Mouse (Mus musculus) CD8-positive naive resting alpha-beta T cell, adult 2 months (primary cell): ENCODE measurements around the gene Pold3.

Experiments used
- DNase-seq, 2 experiments: peaks; one replicate each; pipeline ENCODE4 v3.0.0; 2022; ENCODE audit warnings: low read depth in 2 of 2, low spot score in 2 of 2

Pold3 gene

DNA sequence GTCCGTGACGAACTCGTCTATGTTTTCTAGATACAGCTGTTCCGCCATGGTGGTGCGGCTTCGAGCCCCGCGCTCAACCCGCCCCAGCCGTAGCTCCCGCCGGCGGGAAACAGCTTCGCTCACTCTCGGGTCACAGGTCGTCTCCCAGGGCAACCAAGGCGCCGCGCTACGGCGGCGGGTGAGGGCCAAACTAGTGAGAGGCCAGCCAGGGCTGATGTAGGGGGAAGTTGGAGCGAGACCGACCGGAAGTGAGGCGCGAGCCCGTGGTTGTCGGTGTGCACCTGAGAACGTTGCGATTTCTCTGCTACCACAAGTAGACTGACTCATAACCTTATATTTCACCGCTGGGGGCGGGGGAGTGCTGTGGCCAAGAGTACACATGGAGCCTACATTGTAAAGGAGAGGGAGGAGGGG lies at the start of gene Pold3:
Gene Pold3, minus strand, starts transcription at position 190 of the 414 bp plus-strand sequence.
- peak; percentile 96 to 99 for DNase-seq

DNA sequence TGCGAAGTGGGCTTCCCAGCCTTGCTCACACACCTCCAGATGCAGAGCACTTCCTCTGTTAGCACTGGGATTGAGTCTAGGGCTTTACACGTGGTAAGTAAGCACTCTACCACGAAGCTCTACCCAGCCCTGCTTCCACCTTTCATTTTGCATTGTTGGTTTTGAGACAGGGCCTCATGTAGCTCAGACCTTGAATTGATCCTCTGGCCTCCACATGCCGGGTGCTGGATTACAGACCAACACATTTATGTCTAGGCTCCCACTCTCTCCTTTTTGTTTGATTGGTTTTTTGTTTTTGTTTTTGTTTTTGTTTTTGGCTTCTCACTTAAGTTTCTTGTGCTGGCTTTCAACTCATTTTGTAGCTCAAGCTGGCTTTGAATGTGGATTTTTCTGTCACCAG lies 49.4 kb upstream of the Pold3 start:
- no peak for DNase-seq

DNA sequence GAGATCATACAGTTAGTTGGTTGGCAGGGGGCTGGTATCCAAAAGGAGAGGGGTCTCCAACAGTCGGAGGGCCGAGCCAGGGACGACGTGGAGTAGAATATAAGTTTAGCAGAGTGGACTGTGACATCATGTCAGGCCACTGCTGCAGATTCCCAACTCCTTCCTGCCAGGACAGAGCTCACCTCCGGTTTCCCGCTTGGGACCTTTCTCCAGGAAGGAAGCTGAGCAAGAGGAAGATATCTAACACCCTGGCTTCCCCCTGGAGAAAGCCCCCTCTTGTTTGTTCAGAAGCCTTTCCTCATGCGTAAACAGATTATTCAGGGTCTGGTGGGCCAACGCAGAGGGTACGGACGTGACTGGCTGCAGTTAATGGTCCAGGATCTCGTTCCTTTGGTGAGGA lies 47.3 kb upstream of the Pold3 start:
- DNase-seq, result no peak

GRCm38 (mm10) chr7:100163506-100163905 lies 42.1 kb upstream of the Pold3 start:
- no peak for DNase-seq

GRCm38 (mm10) chr7:100160006-100160405 lies 38.6 kb upstream of the Pold3 start:
- no peak for DNase-seq

GRCm38 (mm10) chr7:100159105-100159841 lies 37.9 kb upstream of the Pold3 start, which contains the start of gene Lipt2:
TSS of gene Lipt2 (plus strand) at chr7:100159277.
- DNase-seq, result peak; percentile 73 to 78

GRCm38 (mm10) chr7:100157669-100158068 lies 36.3 kb upstream of the Pold3 start:
- DNase-seq, result no peak

GRCm38 (mm10) chr7:100150626-100151025 lies 29.3 kb upstream of the Pold3 start:
- DNase-seq, result no peak

DNA sequence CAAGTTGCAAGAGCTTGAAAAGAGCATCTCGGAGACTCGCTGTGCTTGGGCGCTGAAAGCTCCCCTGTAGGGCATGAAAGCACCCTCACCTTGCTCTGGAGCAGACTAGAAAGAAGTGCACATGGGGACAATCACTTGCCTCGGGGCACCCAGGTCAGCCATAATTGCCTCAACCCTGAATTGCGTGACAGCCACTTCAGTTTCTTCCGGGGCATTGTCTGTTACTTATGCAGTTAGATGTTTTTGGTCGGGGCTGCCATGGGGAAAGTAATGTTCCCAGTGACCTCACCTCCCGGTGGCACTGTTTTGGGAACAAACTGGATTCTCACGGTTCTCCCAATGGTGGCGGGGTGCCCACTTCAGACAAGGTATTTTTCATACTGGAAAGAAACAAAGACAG lies 28.7 kb upstream of the Pold3 start:
- no peak for DNase-seq

DNA sequence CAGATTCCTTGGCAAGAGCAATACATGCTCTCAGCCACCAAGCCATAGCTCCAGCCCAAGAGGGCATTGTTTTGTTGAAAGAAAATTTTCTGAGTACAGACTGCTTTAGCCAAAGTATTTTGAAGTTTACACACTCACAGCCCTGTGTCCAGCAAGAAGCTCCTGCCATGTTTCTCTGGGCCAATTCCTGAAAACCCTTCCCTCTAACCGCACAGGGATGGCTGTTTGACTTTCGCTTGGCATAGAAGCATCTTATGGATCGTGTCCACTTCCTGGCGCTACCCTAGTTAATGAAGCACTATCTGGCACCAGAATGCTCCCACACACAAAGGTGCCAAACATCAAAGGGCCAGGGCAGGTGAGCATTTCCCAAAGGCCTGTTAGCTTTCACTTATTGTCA lies 27.2 kb upstream of the Pold3 start:
- DNase-seq, result no peak

GRCm38 (mm10) chr7:100140591-100140990 lies 19.2 kb upstream of the Pold3 start:
- DNase-seq, result no peak

DNA sequence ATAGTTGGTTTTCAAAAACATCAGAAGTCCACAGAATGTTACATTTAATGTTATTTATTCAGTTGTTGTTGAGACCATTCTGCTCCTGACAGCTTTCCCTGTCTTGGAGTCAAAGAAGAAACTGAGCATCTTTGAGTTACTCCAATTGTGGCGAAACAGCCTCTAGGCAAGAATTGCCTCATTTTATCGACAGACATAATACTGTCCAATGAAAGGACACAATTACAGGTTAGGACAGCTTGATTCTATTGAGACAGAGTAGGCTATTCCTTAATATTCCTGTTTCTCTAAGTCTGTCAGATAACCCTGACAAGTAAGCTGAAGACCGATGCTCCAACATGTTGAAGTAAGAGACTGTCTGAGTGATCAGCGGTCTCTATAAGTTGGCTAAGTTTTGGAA lies 16.7 kb upstream of the Pold3 start:
- DNase-seq, result no peak

DNA sequence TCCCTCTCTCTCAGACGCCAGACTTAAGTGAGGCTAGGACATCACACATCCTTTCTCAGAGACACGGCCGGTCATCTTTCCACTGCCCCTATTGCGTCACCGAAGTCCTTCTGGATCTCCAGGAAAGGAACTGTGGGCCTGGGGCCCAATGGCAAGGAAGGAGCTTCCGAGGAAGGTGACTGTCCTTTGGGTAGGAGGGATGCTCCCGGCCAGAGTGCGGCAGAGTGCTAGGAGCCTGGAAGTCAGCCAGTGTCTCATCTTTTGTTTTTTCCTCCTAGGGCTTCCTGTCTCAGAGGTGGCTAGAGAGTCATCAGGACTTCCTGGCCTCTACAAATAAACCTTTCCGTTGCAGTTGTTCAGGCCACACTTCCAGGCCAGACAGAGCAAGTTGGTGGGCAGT lies 15.7 kb upstream of the Pold3 start:
- DNase-seq, result no peak

DNA sequence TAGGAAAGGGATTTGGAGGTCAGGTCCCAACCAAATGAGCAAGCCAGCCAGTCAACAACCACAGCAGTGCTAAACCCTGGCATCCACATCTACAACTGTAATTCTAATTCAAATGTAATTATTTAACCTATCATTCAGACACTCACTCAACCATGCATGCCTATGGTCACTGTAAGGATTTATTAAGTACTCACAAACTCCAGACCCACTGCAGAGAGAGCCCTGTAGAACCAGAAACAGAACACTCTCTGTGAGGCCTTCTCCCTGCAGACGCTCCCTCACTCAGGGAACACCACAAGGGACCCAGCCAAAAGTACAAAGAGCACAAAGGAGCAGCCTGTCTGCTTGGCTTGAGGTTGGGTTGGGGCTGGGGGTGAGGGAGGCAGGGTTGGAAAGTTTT lies 11.0 kb upstream of the Pold3 start:
- DNase-seq, result no peak

GRCm38 (mm10) chr7:100130592-100130991 lies 9.2 kb upstream of the Pold3 start:
- no peak for DNase-seq

DNA sequence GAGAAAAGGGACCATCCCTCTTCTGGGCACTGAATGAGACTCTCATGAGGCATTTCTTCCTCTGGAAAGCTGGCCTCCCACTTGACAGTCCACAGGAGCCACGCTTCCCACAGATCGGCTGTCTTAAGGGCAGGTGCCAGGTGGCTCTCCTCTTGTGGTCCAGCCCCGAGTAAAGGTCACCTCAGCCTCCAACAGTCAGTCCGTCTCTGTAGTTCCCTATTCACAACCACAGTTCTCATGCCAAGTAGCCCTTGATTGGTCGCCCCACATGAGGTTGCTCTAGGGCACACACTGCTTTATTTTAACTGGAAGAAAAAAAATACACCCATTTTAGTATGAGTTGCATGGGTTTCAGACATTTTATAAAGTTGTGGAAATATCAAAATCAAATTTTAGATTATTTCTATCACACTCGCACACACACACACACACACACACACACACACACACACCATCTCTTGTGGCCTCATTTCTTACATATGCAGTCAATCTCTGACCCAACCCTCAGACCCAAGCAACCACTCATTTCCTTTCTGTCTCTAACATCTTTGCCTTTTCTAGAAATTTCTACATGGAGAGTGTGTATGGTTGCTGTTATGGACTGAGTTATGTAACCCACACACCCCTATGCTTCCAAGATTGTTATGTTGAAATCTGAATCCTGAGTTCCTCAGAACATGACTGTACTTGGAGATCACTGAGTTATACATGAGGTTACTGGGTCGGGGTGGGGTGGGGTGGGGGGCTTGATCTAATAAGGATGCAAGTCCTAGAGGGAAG lies 7.1 kb upstream of the Pold3 start:
- no peak for DNase-seq

DNA sequence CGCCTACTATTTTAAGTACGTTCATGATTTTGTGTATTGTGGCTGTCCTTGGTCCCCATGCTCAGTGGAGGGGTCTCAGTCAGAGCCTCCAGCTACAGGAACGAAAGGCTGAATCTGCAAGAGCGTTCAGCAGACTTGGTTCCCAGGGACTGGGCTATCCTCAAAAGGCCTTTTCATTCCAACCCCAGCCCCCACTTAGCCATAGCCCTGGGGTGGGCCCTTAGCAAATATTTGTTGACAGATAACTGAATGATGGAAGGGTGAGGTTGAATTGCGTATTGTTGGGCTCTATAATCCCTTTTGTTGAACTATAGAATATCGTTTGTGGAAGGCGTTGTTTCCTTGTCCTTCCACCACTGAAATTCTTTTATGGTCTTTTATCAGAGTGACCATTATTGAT lies 5.1 kb upstream of the Pold3 start:
- DNase-seq, result no peak

DNA sequence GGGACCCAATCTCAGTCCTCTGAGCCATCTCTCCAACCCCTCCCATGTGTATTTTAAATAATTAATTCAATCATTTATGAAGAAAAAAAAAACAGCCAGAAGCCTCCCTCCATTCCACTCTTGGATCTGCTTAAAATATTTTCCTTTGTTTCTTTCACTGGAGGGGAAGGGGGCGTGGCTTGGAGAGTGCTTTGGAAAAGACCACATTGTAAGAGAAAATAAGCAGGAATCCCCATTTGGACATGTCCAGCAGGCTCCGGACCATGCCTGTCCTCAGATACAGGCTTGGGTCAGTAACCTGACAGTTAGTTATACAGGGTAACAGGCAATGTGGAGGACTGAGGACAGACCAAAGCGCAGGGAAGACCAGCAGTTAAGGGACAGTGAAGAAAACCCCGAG lies 3.8 kb upstream of the Pold3 start:
- DNase-seq, result no peak

- DNase-seq, result peak; percentile 57 to 69
Measured at GRCm38 (mm10) chr7:100124211-100124610, 2.8 kb upstream of the Pold3 start.

DNA sequence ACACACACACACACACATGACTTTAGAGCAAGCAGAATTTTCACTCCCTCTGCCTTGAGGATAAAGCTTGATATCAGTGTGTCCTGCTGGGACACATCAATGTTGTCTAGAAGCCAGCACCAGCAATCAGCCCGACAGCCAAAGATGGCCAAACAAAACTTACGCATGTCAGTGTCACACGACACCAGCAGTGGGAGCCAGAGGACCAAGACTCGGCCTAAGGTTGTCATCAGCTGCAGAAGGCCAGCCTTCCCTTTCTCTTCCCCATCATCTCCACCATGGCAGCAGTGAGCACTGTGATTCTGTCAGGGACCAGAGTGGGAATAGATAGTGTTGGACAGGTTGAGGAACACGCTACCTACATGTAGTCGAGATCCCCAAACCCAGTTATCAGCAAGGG lies 2.1 kb upstream of the Pold3 start:
- no peak for DNase-seq

GRCm38 (mm10) chr7:100120791-100121261 lies 539 bp downstream of the Pold3 start:
- DNase-seq, result no peak

DNA sequence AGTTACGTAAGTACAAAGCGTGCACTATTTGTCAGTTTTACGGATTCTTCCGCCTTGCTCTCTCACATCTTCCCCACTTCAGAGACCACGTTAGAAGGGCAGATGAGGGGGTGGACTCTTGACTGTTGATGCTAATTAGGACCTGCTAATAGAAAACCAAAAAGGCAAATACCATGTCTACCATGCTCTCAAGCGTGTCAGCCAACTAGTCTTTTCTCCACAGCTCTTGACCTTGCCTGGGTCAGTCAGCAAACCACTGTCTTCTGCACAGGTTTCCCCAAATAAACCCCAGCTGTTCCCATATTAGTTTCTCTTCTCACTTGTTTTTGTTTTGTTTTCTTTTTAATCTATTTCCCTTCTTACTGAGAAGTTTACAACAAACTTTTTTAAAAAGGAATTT lies 7.1 kb downstream of the Pold3 start:
- DNase-seq, result no peak
